Mouse (Mus musculus): ENCODE measurements around the gene Vwde.
A peak's percentile ranks its signal among the peaks of the same experiment; 100 is the strongest.

Vwde gene

DNA sequence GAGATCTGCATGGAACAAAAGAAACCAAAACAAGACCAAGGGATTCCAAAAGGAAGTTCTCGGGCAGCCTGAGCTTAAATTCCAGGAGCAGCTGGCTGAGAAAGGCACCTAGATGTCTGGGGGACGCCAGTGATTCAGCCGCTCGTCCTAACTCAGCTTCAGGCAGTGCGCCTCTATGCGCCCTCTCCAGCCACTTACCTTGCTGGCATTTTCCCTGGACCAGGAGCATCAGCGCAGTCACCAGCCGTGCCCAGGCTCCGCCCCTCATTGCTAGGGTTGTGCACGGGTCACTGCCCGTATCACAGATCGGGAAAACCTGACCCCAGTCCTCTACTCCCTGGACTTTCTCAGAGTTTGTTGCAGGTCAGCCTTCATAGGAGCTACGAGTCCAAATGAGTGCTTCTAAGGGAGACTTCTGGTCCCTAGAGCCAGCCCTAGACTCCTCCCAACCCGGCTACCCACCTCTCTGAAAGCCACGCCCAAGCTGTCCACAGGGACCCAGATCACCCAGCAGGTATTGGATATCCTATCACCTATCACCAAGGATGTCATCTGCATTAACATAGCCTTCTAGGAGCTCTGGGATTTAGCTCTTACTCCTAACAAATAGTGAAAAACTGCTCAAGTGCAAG lies at the start of gene Vwde:
Vwde (minus strand) TSS at position 370 of the 632 bp plus-strand sequence.
- no peak for DNase-seq

DNA sequence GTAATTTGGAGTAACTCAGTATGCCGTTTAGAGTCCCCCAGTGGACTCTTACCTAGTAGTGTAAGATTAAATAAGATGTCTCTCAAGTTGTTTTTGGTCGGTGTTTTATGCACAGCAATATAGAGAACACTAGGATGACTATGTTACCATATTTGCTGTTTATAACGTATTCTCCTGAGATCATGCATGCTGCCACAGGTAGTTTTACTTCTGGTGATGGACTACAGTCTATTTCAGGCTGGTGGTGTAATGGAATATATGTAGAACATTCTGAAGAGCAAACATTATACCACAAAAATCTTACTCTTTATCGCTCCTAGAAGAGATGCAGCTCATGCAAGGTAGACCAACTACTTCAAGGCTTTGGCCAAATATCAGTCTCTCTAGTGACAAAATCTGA lies 30.6 kb upstream of the Vwde start:
- no peak for DNase-seq

DNA sequence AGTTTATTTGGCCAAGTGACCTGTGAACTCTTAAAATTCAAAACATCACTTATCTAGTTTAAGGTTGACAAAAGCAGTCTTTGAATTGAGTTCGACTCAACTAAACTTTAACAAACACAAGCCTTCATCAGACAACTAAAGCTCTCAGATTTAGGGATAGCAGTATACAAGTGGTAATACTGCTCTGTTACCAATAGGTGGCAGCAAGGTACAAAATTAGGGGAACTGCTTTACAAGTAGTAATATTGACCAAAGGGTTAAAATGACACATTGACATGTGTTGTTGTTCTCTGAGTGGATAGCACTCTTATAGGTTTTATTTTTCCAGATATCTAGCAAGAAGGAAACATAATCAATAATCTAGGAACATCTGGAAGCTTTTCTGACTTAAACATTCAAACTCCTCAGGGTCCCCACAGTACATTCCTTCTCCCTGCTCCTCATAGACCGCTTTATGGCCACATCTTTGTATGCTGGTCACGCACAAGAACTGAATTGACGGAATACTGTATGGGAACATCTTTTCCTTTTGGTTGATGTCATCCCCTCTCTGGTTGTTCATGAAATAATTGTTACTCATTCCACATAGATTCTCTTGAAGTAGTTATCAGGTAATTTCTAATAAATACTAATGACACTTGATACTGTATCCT lies 23.7 kb upstream of the Vwde start:
- no peak for DNase-seq

DNA sequence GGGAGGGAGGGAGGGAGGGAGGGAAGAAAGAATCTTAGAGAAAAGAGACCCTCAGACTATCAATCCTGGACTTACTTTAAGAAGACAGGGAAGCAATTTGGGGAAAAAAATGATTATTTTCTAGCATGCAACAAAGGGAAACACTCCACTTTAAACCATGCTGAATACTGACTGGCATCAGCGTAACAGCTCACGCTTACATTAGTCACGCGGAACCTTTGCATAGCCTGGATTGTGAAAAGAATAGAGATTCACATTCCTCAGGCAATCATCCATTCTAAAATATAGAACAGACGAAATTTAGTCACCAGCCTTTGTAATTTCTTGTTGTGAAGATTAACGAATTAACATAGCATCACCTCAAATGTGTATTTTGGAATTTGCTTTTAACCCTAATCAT lies 18.6 kb downstream of the Vwde start:
- DNase-seq, result no peak

DNA sequence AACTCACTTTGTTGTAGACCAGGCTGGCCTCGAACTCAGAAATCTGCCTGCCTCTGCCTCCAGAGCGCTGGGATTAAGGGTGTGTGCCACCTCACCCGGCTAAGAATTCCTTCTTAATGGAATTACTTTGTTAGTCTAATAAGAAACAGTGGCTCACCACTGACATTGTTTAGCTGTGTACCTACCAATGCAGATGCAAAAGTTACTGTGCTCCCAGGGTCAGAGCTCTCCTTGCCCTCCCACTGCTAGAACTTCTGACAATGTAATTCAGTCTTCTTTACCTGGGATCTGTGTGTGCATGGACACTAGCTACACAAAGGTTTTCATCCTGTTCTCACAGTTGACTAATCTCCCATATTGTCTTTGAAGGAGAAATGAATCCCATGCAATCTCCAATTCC lies 27.3 kb downstream of the Vwde start:
- no peak for DNase-seq

DNA sequence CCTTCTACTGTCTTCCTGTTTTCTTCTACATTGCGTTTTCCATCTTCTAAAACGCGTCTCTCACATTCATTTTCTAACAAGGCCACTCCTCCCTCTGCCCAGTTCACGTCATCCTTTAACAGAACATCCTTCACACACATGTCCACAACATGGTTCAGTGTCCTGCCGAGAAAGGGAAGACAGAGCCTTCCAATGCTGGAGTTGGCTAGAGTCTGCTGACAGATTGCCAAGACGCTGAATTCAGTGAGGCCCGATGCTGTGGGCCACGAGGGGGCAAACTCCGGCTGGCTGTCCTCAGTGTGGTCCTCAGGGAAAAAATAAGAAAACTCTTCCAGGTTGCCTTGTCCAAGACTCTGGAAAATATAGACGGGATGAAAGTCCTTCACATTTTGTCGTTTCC lies 37.9 kb downstream of the Vwde start:
- DNase-seq, result no peak

DNA sequence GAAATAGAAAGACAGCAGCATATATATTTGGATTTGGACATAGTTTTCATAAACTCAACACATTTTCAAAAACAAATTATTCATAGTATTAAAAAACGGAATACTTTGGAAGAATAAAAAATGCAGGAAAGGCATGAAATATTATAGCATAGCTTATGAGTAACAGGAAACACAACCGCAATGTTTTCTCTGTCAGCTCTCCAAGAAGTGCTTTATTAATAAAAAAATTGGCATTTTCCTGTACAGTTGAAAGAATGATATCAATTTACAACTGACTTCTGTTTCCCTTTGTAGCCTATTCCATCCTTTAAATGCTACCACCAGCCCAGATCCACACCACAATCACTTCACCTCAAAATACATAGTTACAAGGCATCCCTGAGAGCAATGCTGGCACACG lies 44.7 kb downstream of the Vwde start:
- no peak for DNase-seq

DNA sequence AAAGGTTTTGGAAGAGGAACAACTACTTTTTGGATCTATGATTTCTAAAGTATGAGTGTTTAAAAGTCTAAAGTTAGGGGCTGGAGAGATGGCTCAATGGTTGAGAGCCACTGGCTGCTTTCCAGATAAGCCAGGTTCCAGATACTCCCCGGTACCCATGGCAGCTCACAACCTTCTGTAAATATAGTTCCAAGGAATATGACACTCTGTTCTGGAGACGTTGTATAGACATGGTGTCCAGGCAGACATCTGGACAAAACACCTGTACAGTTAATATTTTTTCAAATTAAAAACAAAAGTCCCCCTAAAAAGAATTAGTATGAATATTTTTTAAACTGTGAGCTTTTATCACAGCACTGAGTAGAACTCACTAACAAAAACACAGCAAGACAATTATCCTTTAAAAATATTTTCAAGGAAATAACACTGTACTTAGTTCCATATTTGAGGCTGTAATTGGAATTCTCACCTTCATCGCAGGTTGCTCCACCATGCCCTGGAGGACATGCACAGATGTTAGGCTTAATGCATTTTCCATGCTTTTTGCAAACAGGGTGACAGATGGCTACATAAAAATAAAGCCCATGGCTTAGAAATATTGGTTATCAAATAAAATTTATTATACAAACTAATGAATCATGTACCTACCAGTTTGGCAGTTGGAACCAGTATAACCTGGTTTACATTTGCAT lies 55.2 kb downstream of the Vwde start:
- no peak for DNase-seq

DNA sequence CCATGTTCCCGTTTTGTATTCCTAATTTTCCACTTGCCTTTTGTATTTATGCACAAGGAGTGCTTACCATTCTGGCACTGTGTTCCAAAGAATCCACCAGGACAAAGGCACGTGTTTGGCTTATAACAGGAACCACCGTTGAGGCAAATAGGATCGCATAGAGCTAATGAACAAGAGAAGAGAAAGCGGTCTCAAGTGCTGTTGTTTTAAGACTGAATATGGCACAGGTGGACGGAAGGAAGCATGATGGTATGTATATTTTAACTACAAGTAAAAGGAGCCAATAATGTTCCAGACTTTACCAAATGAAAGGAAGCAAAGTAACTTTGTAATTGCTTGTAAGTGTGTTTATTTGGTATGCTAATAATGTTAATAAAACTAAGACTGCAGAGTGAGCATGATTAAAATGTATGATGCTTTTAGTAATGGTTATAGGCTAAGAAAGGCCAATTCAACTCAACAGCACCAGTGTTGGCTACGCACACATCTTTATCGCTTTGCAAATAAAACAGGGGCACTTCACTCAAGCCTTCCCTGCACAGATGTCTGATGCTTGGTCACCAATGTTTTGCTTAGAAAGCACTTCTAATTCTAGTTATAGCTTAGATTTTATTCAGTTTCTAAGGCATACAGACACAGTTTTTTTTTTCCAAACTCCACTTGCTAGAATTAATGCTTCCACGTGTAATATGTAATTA lies 58.4 kb downstream of the Vwde start:
- DNase-seq, result no peak

DNA sequence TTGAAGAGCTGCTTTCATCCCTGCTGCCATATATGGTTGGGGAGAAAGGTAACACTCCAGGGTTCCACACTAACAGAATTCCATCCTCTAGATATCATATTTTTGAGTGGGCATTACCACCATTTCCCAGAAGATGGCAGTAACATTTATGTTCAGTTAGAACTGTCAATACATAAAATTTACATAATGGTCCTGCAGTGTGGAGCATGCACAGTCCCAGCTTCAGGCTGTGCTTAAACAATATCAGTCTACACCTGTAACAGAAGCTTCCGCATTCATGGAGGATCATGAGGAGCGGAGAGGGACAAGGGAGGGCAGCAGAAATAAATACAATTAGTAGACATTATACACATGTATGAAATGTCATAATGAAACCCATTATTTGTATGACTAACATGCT lies 65.3 kb downstream of the Vwde start:
- no peak for DNase-seq

DNA sequence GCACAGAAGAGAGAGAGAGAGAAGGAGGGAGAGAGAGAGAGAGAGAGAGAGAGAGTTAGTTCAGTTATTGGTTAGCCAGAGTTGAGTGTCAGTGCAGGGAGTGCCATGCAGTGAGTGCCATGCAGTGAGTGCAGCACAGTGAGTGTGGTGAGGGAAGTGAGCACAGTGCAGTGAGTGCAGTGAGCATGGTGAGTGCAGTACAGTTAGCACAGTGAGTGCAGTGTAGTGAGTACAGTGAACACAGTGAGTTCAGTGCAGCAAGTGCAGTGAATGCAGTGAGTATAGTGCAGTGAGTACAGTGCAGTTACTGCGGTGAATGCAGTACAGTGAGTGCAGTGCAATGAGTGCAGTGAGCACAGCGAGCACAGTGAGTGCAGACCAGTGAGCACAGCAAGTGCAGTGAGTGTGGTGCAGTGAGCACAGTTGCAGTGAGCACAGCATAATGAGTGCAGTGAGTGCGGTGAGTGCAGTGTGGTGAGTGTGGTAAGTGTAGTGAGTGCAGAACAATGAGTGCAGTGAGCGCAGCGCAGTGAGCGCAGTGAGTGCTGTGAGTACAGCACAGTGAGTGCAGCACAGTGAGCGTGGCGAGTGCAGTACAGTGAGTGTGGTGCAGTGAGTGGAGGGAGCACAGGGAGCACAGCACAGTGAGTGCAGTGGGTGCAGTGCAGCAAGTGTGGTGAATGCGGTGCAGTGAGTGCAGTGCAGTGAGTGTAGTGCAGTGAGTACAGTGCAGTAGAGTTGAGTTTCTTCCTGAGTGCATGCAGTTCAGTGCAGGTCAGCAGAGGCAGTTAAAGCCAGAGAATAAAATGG lies 70.7 kb downstream of the Vwde start:
- no peak for DNase-seq

DNA sequence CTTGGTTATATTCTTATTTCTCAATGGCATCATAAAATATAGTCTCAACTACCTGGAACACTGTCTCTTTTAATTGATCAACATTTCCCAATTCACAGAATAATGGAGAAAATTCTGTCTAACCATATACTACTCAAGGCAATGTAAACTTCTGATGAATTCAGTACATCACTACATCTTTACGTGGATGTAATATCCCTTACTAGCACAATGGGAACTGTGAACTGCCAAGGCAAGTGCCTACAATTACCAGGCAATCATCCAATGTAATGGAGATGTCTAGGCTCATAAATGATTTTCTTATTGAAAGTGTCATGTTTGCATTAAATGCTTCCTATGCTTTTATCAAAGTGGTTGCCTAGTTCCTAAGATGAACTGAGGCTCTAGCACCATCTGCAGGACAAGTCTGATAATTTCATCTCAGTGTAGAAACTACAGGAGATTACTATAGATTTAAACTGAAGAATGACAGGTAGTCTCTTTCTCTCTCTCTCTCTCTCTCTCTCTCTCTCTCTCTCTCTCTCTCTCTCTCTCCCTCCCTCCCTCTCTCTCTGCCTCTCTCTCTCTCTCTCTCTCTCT lies 72.6 kb downstream of the Vwde start:
- peak; percentile 28 for DNase-seq

DNA sequence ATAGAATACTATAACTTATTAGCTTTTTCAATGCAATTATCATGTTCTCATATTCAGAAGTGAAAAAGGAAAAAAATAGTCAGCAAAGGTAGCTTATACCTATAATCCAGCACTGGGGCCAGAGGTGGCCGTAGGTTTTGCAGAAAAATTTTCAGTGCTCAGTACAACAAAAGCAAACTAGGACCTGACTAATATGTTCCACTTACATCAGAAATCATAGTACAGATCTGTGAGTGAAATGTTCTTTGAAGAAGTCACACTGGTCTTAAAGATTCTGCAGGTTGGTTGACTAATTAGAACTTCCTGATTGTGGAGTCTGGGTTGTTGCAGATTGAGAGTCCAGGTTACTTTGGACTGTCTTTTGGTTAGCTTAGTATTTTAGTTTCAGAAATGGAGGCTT lies 87.5 kb downstream of the Vwde start:
- DNase-seq, result no peak

DNA sequence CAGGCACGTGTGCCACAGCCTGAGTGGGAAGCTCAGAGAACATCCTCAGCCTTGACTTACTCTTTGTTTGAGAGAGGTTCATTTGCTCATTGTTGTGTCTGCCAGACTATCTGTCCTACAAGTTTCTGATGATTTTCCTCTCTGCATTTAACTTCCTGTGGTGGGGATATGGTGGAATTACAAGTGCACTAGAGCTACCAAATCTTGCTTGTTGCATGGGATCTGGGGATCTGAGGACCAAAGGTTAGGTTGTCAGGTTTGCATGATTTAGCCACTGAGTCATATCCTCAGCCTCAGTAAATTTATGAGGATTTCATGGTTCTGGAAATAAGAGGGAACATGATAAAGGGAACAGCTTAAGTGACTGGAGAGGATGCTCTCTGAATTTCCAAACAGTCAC lies 116.1 kb downstream of the Vwde start:
- no peak for DNase-seq

Data from thymus, postnatal 4 days (tissue).